Mouse (Mus musculus) adrenal gland, postnatal 10 days (tissue): ENCODE data around the gene Hoxc9. TPM values are rescaled to one million over a fixed set of nuclear protein-coding genes. Genes with fewer than 3 reads are reported as not detected.

Experiments used
- DNase-seq: peaks from one replicate; pipeline ENCODE4 v3.0.0; 2021; ENCODE audit warnings: mixed read lengths
- total RNA-seq, 2 experiments: library from RNA; stranded (reverse); gene quantifications; 2 replicates each; pipeline ENCODE4 v1.2.3; 2021

The Hoxc9 gene
- total RNA-seq, 2 experiments from 2014 or later: 2.4 to 3.2 TPM

- peak; percentile 62 for DNase-seq
Measured at GRCm38 (mm10) chr15:102999955-103000354, 23.7 kb downstream of the Hoxc9 start.

GRCm38 (mm10) chr15:103000501-103000901, 24.3 kb downstream of the Hoxc9 start:
- DNase-seq: no peak

- no peak for DNase-seq
Measured at GRCm38 (mm10) chr15:103001370-103001769, 25.1 kb downstream of the Hoxc9 start.

- DNase-seq: peak; percentile 63
Measured at GRCm38 (mm10) chr15:103002156-103002555, 25.9 kb downstream of the Hoxc9 start.

GRCm38 (mm10) chr15:103002821-103003448, 26.7 kb downstream of the Hoxc9 start:
- peak; percentile 57 for DNase-seq

- peak; percentile 74 for DNase-seq
Measured at GRCm38 (mm10) chr15:103005308-103005707, 29.1 kb downstream of the Hoxc9 start.

GRCm38 (mm10) chr15:103005797-103006196, 29.6 kb downstream of the Hoxc9 start:
- no peak for DNase-seq

GRCm38 (mm10) chr15:103006326-103006725, 30.1 kb downstream of the Hoxc9 start:
- no peak for DNase-seq

GRCm38 (mm10) chr15:103009265-103010111, 33.2 kb downstream of the Hoxc9 start:
- peak; percentile 80 for DNase-seq

GRCm38 (mm10) chr15:103010112-103010846, 34.0 kb downstream of the Hoxc9 start:
- peak; percentile 65 for DNase-seq

GRCm38 (mm10) chr15:103010847-103011555, 34.8 kb downstream of the Hoxc9 start:
- peak; percentile 67 for DNase-seq

- DNase-seq: peak; percentile 85
Measured at GRCm38 (mm10) chr15:103011928-103012486, 35.8 kb downstream of the Hoxc9 start.

GRCm38 (mm10) chr15:103013238-103013984, 37.2 kb downstream of the Hoxc9 start:
- DNase-seq: peak; percentile 75

- DNase-seq: peak; percentile 82
Measured at GRCm38 (mm10) chr15:103014166-103015008, 38.1 kb downstream of the Hoxc9 start.

GRCm38 (mm10) chr15:103015009-103015399, 38.8 kb downstream of the Hoxc9 start:
- no peak for DNase-seq

GRCm38 (mm10) chr15:103015406-103016166, 39.3 kb downstream of the Hoxc9 start:
- DNase-seq: peak; percentile 52

- DNase-seq: no peak
Measured at GRCm38 (mm10) chr15:103018636-103019035, 42.4 kb downstream of the Hoxc9 start, which contains the start of gene Hoxc4. TSS of gene Hoxc4 (plus strand) at chr15:103018934.

- DNase-seq: no peak
Measured at GRCm38 (mm10) chr15:103020899-103021418, 44.7 kb downstream of the Hoxc9 start.

GRCm38 (mm10) chr15:103021544-103021943, 45.3 kb downstream of the Hoxc9 start:
- DNase-seq: no peak
